Mouse (Mus musculus) hindbrain, embryonic 16.5 days (tissue): ENCODE measurements around the gene Dcbld2. TPM values are rescaled to one million over a fixed set of nuclear protein-coding genes. Genes with fewer than 3 reads are reported as not detected.
A peak's percentile ranks its signal among the peaks of the same experiment; 100 is the strongest.

Experiments used
- ATAC-seq: fragments of 200-750 bp; cut with Nextera tagmentation; 2 replicates; pipeline ENCODE4 v1.8.0; 2017; ENCODE audit warnings: moderate TSS enrichment, moderate library complexity
- H3K27ac ChIP-seq: fragments of 300-500 bp; sonication (generic); 2 replicates; pipeline ENCODE4 v1.5.1; 2014; ENCODE audit warnings: low read depth, mild to moderate bottlenecking, control low read depth, low read length, moderate library complexity
- H3K27me3 ChIP-seq: fragments of 300-500 bp; sonication (generic); replicated peaks from 2 replicates; pipeline ENCODE4 v1.6.1; 2014; ENCODE audit warnings: low read length; ENCODE audit not compliant: control insufficient read depth, insufficient read depth
- H3K36me3 ChIP-seq: fragments of 300-500 bp; sonication (generic); 2 replicates; pipeline ENCODE4 v1.6.1; 2014; ENCODE audit warnings: mild to moderate bottlenecking, low read length, moderate library complexity, mixed read lengths; ENCODE audit not compliant: control insufficient read depth, insufficient read depth
- H3K4me1 ChIP-seq: fragments of 300-500 bp; sonication (generic); 2 replicates; pipeline ENCODE4 v1.6.1; 2014; ENCODE audit warnings: low read depth, low read length; ENCODE audit not compliant: control insufficient read depth, insufficient read depth
- H3K4me2 ChIP-seq: fragments of 300-500 bp; sonication (generic); 2 replicates; pipeline ENCODE4 v1.6.1; 2014; ENCODE audit warnings: mild to moderate bottlenecking, low read length, control low read depth, moderate library complexity
- H3K4me3 ChIP-seq: fragments of 300-500 bp; sonication (generic); 2 replicates; pipeline ENCODE4 v1.5.1; 2014; ENCODE audit warnings: mild to moderate bottlenecking, low read length, control low read depth, moderate library complexity
- H3K9ac ChIP-seq: fragments of 300-500 bp; sonication (generic); 2 replicates; pipeline ENCODE4 v1.6.1; 2014; ENCODE audit warnings: low read depth, mild to moderate bottlenecking, control low read depth, low read length, moderate library complexity
- H3K9me3 ChIP-seq: fragments of 300-500 bp; sonication (generic); 2 replicates; pipeline ENCODE4 v1.6.1; 2014; ENCODE audit warnings: mild to moderate bottlenecking, low read length, moderate library complexity; ENCODE audit not compliant: control insufficient read depth
- WGBS: fragments of 180-500 bp; shearing (Covaris S2); extraction: QIAGEN DNeasy Blood & Tissue Kit; methylation state at CpG from one replicate; pipeline ENCODE4 v1.1.7; 2014; 5-methylcytosine and 5-hydroxymethylcytosine counted together
- polyA plus RNA-seq: library from polyadenylated mRNA; unstranded; fragments of >200 nt; fragmentation: Nextera tagmentation; extraction: Ambion mirVana; gene quantifications from 2 replicates; pipeline ENCODE4 v1.2.1, GENCODE M21; 2015

Dcbld2 gene
- 4.9 and 5.4 TPM in 2 replicates for polyA plus RNA-seq

- H3K9ac ChIP-seq, result peak within 1 kb of the TSS; percentile 85
- peaks cover 10% of the 10 kb centered on the region for H3K4me1 ChIP-seq
- 1% methylated on average over 28 of the region's 32 CpGs for WGBS
- no peaks in the 10 kb centered on the region for H3K9me3 ChIP-seq
- H3K27ac ChIP-seq, result peak within 1 kb of the TSS; percentile 90
- no peaks in the 10 kb centered on the region for H3K36me3 ChIP-seq
- peak within 1 kb of the TSS; percentile 63 for H3K4me3 ChIP-seq
- peak within 1 kb of the TSS; percentile 81 for H3K4me2 ChIP-seq
- no peaks in the 10 kb centered on the region for H3K27me3 ChIP-seq
- peak; percentile 100 for ATAC-seq
These were observed at the start of gene Dcbld2 for GRCm38 (mm10) chr16:58408062-58408486. Gene Dcbld2, plus strand, starts transcription at chr16:58408443.

- no peak for ATAC-seq
- H3K36me3 ChIP-seq, result no peaks in the 10 kb centered on the region
- no peak overlapping the region for H3K4me2 ChIP-seq
- no peaks in the 10 kb centered on the region for H3K4me1 ChIP-seq
- no peak overlapping the region for H3K9ac ChIP-seq
- H3K27me3 ChIP-seq, result no peaks in the 10 kb centered on the region
- 24% methylated on average over 1 of the region's 1 CpGs for WGBS
- H3K9me3 ChIP-seq, result no peaks in the 10 kb centered on the region
- no peak overlapping the region for H3K27ac ChIP-seq
- H3K4me3 ChIP-seq, result no peak overlapping the region
These were observed 31.1 kb upstream of the Dcbld2 start for GRCm38 (mm10) chr16:58377170-58377569.

- 70% methylated on average over 13 of the region's 13 CpGs for WGBS
- Histone ChIP-seq H3K4me3 (no peak overlapping the region), H3K9ac (no peak overlapping the region), H3K4me2 (no peak overlapping the region), H3K36me3 (no peaks in the 10 kb centered on the region), H3K27me3 (no peaks in the 10 kb centered on the region), H3K27ac (no peak overlapping the region), H3K9me3 (no peaks in the 10 kb centered on the region), H3K4me1 (no peaks in the 10 kb centered on the region)
- no peak for ATAC-seq
These were observed 30.3 kb upstream of the Dcbld2 start for GRCm38 (mm10) chr16:58377756-58378503.

- no peak for ATAC-seq
- no peak overlapping the region for H3K4me2 ChIP-seq
- 84% methylated on average over 4 of the region's 4 CpGs for WGBS
These were observed 21.9 kb upstream of the Dcbld2 start for GRCm38 (mm10) chr16:58386241-58386757.

GRCm38 (mm10) chr16:58389143-58389755 is 19.0 kb upstream of the Dcbld2 start:
- H3K4me2 ChIP-seq, result peak overlapping the region; percentile 29; the same call in 1 of the 2 replicates
- H3K4me3 ChIP-seq, result no peak overlapping the region
- no peak overlapping the region for H3K27ac ChIP-seq
- H3K36me3 ChIP-seq, result no peaks in the 10 kb centered on the region
- H3K4me1 ChIP-seq, result no peaks in the 10 kb centered on the region
- ATAC-seq, result peak; percentile 64; the same call in 1 of the 2 replicates
- no peaks in the 10 kb centered on the region for H3K27me3 ChIP-seq
- 12% methylated on average over 7 of the region's 7 CpGs for WGBS
- no peaks in the 10 kb centered on the region for H3K9me3 ChIP-seq
- no peak overlapping the region for H3K9ac ChIP-seq

More at GRCm38 (mm10) chr16:58386241-58386757, 21.9 kb upstream of the Dcbld2 start:
- no peak overlapping the region for H3K27ac ChIP-seq
- H3K4me1 ChIP-seq, result no peaks in the 10 kb centered on the region
- no peaks in the 10 kb centered on the region for H3K9me3 ChIP-seq
- no peak overlapping the region for H3K4me3 ChIP-seq
- H3K36me3 ChIP-seq, result no peaks in the 10 kb centered on the region
- no peak overlapping the region for H3K9ac ChIP-seq
- no peaks in the 10 kb centered on the region for H3K27me3 ChIP-seq

- no peaks in the 10 kb centered on the region for H3K4me1 ChIP-seq
- no peak overlapping the region for H3K9ac ChIP-seq
- no peak overlapping the region for H3K27ac ChIP-seq
- ATAC-seq, result no peak
- H3K9me3 ChIP-seq, result no peaks in the 10 kb centered on the region
- WGBS, result 87% methylated on average over 3 of the region's 3 CpGs
- H3K27me3 ChIP-seq, result no peaks in the 10 kb centered on the region
- no peak overlapping the region for H3K4me2 ChIP-seq
- no peak overlapping the region for H3K4me3 ChIP-seq
- H3K36me3 ChIP-seq, result no peaks in the 10 kb centered on the region
These were observed 15.2 kb upstream of the Dcbld2 start for GRCm38 (mm10) chr16:58393036-58393435.

GRCm38 (mm10) chr16:58394156-58394555 is 14.1 kb upstream of the Dcbld2 start:
- Histone ChIP-seq H3K4me2 (no peak overlapping the region), H3K9me3 (no peaks in the 10 kb centered on the region), H3K27ac (no peak overlapping the region), H3K4me3 (no peak overlapping the region), H3K27me3 (no peaks in the 10 kb centered on the region), H3K4me1 (no peaks in the 10 kb centered on the region), H3K36me3 (no peaks in the 10 kb centered on the region), H3K9ac (no peak overlapping the region)
- ATAC-seq, result no peak
- WGBS, result 83% methylated on average over 5 of the region's 5 CpGs

GRCm38 (mm10) chr16:58398604-58399003 is 9.6 kb upstream of the Dcbld2 start:
- Histone ChIP-seq H3K4me1 (no peaks in the 10 kb centered on the region), H3K9me3 (no peaks in the 10 kb centered on the region), H3K9ac (no peak overlapping the region), H3K4me2 (no peak overlapping the region), H3K27ac (no peak overlapping the region), H3K36me3 (no peaks in the 10 kb centered on the region), H3K4me3 (no peak overlapping the region), H3K27me3 (no peaks in the 10 kb centered on the region)
- no peak for ATAC-seq
- WGBS, result 84% methylated on average over 3 of the region's 3 CpGs

- Histone ChIP-seq H3K4me3 (no peak overlapping the region), H3K36me3 (no peaks in the 10 kb centered on the region), H3K9ac (no peak overlapping the region), H3K27me3 (no peaks in the 10 kb centered on the region), H3K4me1 (no peaks in the 10 kb centered on the region), H3K4me2 (no peak overlapping the region), H3K27ac (no peak overlapping the region), H3K9me3 (no peaks in the 10 kb centered on the region)
- 41% methylated on average over 2 of the region's 2 CpGs for WGBS
- no peak for ATAC-seq
These were observed 7.2 kb upstream of the Dcbld2 start for GRCm38 (mm10) chr16:58401079-58401478.
